Mouse (Mus musculus): ENCODE data around the gene Zdbf2.

Zdbf2 gene

DNA sequence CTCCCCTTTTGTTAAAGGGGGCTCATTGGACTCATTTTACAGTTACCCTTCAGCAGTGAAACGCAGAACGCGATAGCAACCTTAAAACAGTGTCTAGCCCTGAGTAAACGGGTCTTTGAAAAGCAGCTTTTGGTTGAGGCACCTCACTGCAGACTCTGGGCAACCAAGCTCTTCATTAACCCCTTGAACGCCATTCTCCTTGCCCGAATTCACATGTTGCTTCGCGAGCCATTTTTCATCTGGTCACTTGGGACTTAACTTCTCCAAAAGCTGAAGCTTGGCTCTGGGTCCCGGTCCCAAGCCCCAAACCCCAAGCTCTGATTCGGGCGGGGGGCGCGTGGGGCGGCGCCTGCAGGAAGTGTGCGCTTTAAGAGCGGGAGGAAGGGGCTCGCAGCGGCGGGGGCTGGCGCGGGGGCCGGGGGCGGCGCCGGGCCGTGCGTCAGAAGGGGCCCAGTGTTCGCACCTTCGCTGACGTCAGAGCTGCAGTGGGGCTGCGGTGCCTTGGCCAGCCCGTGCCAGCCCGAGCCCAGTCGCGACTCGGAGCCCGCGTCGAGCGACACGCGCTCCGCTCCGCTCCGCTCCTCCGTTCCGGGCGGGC is at the start of gene Zdbf2:
Zdbf2 (plus strand) TSS at position 525 of the 598 bp plus-strand sequence.
- no peak for DNase-seq

DNA sequence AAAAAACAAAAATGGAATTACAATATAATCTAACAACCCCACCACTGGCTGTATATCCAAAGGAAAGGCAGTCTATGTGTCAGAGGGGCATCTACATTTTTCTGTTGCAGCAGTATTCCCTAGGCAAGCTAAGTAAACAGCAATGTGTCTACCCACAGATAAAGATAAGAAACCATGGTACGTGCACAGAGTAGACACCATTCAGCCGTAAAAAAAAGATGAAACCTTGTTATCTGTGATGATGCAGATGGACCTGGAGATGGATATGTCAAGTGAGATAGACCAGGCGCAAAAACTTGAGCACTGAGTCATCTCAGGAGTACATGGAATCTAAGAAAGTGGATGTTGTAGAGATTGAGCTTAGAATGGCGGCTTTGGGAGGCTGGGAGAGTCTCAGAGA is 48.1 kb upstream of the Zdbf2 start:
- no peak for DNase-seq

DNA sequence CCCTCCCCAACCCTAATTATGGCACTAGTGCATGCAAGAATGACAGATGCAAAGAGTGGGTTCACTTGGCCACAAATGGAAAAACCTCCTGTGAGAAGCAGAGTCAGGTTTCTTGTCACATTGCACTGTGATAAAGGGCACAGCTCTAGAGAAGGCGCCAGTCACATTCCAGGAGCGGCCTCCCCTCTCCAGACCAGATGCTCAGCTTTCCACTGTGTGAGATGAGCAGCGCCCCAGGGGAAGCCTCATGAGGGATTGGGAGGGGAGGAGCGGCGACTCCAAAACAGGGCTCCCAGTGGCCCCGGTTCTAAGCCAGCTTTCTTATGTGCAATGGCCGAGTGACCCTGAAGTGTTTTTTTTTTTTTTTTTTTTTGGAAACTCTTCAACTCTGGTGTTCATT is 47.2 kb upstream of the Zdbf2 start:
- DNase-seq = no peak

DNA sequence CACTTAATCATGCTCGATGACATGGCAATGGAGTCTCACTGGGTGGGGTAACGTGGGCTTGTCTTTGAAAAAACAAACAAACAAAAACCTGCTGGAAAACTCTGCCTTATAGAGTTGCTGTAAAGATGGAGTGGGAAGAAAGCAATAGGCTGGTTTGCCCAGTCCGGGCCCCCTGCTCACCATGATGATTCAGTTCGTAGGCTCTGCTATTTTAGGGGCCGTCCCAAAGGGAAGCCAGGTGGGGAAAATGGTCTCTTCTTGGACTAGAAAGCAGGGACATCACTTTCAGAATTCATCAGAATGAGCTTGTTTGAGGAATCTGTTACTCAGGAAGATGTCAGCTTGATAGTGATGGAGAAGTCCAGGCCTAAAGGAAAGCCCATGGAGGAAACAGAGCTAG is 45.8 kb upstream of the Zdbf2 start:
- no peak for DNase-seq

DNA sequence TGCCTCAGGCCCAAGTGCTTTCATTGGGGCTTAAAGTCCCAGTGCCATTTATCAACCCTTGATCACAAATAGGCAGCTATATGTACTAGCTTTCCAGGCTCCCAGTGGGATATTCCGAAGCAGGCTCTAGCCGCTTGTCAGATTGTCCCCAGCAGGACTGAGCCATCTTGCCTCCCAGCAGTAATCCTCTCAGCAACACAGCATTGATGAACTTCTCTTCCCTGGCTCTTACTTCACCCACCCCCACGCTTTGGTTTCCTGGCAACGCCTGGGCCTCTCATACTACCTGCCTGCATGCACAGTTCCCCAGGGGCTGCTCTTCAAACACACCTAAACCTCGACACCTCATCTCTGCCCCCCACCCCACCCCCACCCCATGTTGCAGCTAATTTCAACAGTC is 35.7 kb upstream of the Zdbf2 start:
- DNase-seq = no peak

DNA sequence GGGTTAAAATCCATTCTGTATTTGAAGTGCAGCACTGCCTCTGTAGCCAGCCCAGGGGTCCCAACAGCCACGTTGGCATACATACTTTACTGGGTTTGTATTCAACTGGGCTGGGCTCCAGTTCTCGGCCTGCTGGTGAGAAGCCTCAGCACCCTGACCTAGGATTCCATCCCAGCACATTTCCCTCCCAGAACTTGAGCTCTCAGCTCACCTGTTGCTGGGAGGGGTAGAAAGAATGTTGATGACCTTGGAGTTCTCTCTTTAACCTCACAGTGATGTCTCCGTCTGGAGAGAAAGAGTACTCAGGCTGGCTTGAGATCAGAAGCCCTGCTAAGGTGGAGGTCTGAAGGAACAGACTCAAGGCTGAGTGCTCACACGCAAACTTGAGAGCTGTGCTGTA is 33.8 kb upstream of the Zdbf2 start:
- DNase-seq = no peak

DNA sequence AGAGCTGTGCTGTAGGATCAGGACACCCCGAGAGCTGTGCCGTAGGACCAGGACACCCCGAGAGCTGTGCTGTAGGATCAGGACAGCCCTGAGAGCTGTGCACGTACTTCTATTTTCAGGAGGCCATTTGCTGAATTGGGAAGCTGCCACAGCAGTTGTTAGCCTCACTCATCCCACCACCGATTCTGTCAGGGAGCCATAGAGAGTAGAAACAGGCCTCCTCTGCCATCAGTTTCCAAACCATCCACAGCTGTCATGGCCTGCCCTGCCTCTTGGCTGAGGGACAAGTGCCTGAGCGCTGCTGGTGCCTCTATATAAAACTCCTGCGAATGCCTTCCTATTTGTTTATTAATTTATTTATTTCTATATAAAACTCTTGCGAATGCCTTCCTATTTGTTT is 33.3 kb upstream of the Zdbf2 start:
- DNase-seq = no peak

DNA sequence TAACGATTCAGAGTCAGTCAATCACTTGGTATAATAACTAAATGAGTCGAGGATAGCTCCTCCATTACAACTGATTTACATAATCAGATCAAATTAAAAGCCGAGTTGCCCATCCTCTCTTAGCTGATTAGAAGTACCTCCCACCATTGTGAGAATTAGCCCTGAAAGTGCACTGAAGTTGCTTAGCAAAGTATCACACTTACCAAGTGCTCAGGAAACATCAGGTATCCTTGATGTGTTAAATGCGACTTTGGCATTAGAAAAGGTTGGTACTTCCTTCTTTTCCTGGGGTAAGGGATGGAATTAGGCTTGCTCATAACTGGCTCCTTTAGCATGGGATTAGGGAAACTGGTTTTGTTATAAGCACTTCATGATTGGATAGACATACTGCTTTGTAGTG is 29.2 kb upstream of the Zdbf2 start:
- DNase-seq = no peak

DNA sequence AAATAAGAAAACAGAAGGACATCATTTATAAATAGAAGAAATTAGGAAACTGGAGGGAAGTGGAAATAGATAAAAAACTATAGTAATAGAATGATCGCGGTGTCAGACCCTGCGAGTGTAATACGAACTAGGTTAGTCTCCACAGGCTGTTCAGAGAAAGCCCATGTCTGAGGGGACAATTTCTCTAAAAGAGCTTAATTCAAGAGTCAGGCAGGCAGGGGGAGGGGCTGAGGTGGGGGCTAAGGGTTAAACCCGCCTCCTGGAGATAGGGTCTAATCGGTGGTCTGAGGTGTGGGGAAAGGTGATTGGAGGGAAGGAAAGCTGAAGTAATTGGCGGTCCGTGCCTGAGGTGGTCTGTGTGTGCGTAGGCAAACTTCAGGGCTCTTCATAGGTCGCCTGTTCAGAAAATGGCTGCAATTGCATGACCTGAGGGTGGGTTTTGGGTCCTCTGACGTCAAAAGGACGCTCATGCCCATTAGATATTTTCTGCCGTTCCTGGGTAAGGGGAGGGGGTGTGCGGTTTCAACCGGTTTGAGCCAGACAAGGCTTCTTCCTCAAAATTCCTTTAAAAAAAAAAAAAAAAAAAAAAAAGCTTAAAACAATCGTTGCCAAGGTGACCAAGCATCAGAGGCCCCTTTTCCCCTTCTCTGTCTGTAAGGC is 26.1 kb upstream of the Zdbf2 start:
- DNase-seq = no peak

DNA sequence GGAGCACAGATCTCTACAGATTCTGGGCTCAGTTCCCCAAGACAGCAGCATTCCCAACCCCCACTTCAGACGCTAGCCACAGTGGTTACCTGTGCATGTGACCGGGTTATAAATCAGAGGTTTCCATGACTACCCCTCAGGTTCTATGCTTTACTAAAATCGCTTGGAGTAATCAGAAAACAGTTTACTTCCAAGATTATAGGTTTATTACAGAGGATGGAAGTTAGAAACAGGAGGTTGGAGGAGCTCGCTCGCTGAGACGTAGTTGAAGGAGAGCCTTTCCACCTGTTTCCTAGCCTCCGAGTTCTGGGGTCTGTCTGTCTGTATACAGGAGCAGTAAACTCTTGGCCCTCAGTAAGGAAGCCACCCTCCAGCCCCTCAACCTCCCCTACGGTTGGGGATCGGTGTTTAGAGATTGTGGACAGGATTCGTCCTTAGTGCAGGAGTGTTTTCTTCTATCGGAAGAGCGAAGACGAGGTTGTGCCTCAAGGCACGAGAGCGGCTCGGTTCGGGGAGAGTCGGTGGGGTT is 25.2 kb upstream of the Zdbf2 start:
- no peak for DNase-seq

DNA sequence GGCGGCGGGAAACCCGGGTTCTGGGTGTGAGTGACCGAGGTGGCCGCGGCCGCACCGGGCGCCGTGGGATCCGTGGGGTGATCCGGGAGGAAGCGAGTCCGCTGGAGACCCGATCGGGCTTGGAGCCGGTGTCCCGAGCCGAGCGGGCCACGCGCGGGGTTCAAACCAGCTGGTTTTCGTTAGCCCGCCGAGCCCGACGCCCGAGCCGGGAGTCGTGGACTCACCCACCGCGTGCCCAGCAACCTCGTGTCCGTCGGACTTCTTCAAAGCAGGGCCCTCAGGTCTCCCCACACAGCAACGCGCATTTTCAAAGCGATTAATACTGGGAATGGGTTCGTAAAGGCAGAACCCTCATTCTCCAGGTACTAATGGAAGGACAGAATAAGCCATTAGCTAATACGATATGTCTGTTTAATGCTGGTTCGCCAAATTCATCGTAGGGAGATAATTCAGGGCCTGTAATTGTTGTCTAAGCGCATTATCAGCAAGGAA is 24.7 kb upstream of the Zdbf2 start:
- no peak for DNase-seq

DNA sequence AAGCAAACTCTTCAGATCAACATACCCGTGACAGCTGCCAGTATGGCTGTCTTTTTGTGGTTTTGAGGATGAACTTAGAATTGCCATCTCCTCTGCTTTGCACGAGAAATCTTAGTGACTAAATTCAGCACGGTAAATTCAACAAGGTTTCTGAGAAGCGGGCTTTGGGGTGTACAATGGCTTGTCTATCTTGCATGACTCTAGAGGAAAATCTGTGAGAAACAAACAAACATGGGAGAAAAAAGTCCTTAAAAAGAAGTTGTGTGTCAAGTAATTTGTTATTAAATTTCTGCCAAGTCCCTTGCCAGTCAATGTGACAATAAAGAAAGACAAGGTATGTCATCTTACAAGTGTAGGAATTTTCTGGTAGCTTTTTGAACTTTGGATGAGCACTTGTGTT is 23.8 kb upstream of the Zdbf2 start:
- no peak for DNase-seq

DNA sequence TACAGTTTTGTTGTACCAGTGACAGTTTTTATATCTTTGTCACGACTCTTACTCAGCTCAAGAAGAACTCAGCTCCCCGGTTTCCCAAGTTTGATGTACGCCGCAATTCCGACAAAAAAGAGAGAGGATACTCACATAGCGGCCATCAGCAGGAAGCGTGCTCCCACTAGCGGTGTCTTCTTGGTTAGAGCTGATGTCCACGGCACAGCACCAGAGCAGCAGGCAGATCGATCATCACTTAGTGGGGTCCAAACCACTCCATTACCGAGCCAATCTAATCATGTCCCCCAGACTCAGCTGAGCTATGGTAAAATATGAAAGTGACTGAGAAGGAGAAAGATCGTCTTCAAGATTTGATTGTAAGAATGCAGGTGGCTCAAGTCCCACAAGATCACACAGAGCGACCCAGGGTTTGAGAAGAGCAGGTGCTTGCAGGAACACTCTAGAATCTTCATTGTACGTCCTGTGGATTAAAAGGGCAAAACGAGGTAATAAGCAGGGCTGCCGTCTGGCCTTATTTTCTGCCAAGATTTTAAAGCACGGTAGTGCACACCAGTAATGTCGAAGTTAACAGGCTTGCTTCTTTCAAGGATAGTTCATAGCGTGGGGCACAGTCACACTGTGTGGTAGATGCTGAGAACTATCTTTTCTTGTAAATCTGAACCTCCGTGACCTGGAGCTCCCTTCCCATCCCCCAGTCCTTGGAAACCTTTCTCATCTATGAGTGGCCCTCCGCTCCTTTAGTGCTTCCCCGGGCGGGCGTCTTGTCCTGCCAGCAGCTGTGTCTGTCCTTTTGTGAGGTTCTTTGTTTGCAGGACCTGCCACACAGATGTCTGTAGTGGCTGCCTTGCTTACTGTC is 20.5 kb upstream of the Zdbf2 start:
- no peak for DNase-seq

DNA sequence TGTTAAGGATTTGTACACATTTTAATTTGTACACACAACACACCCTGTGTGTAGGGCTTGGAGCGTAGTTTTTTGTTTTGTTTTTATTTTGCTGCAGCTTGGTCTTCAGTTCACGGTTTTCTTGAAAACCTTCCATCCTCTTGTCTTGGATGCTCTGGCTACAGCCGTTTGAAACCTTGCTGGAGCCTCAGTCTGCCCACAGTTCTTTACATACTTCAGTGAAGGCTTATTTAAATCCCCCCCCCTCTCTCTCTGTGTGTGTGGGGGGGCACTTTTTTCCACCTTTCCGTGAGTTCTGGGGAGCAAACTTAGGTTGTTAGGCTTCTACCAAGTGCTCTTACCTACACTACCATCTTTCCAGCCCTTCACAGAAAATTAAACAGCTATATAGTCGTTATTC is 19.8 kb upstream of the Zdbf2 start:
- no peak for DNase-seq

DNA sequence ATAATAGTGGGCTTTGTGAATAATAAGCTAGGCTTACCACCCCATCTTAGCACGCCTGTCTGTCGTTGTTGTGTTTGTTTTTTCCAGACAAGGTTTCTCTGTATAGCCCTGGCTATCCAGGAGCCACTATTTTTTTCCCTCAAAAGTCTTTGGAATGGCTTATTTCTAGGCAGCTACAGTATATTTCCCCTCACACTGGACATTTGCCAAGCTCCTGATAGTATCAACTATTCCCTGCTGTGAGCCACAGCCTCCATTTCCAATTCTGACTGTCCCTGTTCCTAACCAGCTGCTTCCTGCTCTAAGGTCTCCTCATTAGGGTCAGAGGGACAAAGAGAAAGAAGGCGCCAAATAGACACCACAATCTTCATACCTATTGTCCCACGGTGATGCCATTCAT is 18.0 kb upstream of the Zdbf2 start:
- DNase-seq = no peak

DNA sequence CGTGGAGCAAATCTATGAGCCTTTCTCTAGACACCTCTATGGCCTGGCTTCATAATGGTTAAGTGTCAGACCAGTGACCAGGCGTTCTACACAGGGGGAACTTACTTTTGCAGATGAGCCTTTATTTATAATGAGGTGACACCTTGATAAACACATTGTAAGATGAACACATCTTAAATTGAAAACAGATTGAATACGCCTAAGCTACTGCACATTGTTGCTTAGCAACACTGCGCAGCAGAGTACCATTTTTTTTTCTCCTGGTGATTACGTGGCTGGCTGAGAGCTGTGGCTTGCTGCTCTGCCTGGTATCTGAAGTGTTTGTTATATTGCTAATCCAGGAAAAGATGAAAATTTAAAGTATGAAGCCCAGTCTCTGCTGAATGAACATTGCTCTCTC is 17.0 kb upstream of the Zdbf2 start:
- no peak for DNase-seq

DNA sequence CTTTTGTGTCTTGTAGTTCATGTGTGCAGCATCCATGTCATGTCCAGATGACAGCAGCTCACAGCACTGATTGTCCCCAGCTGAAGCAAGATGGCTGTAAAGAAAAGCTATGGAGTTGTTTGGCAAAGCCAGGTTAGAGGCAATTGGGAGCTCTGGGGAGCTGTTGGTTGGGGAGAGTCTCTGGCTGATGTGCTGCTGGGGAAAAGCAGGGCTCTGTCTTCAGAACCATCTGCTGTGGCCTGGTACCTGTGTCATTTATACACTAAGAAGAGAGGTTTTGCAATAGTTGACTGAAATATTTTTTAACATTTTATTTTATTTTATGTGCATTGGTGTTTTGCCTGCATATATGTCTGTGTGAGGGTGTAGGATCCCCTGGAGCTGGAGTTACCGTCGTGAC is 14.6 kb upstream of the Zdbf2 start:
- no peak for DNase-seq

DNA sequence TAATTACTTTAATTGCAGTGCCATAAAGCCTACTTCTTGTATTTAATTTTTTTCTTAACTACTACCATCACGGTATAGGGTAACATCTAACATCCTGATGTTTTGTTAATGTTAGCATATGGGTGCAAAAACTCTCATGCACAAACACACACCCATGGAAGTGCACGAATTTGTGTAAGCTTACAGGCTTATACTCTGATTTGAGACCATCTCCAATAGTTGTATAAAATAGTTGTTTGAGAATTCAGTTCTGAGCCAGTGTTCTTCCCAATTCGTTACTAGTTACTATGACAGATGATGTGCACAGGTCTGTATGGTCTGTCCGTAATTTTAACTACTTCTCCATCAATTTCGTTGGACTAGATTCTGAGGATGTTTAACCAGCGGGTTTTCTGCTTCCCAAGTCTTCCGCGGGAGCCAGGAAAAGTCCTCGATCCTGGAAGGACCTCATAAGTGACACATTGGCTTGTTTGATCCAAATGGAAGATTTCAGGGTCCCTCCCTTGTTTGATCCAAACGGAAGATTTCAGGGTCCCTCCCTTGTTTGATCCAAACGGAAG is 13.7 kb upstream of the Zdbf2 start:
- DNase-seq = no peak

DNA sequence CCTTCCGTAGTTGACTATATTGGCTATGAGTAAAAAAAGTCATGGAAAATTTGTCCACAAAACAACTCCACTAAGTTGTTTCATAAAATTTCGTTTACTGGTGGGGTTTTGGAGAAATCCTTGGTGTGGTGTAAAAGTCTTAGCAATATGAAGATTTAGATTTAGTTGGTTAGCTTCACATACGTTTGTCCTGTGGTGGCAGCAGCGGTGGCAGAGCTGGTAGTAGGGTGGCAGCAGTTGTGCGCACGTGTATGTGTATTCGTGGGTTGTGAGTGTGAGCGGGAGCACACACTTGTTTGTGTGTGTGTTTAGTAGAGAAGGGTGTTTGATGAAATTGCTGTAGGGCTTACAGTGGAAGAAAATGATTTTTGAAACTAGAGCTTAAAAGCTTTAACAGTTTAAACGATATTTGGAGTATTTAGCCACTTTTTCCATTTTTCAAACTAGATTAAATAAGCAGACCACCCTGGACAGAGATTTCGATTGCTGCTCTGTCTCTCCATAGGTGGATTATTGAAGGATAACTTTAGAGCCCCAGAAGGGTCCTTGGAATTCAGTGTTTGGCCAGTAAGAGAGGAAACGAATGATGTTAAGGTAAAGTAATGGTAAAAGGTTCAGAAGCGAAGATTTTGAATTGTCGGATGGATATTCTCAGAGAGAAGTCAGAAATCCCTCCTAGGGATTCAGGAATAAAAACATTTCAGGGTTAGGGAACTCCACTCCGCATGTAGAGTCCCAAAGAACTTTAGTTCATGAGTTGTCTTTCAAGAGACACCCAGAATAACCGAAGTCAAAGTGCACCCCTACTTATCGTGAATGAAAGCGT is 12.9 kb upstream of the Zdbf2 start:
- DNase-seq = no peak

DNA sequence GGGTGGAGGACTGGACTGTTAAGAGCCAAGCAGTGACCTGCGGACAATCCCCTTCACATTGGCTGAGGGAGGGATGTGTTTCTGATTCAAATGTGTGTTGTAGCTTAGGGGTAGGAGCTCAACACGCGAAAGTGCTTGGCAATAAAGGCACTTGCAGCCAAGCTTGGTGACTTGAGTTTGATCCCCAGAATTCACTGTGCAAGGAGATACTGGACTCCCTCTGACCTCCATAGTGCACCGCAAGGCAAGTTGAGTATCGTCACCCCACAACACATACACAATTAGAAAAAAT is 12.4 kb upstream of the Zdbf2 start:
- no peak for DNase-seq

DNA sequence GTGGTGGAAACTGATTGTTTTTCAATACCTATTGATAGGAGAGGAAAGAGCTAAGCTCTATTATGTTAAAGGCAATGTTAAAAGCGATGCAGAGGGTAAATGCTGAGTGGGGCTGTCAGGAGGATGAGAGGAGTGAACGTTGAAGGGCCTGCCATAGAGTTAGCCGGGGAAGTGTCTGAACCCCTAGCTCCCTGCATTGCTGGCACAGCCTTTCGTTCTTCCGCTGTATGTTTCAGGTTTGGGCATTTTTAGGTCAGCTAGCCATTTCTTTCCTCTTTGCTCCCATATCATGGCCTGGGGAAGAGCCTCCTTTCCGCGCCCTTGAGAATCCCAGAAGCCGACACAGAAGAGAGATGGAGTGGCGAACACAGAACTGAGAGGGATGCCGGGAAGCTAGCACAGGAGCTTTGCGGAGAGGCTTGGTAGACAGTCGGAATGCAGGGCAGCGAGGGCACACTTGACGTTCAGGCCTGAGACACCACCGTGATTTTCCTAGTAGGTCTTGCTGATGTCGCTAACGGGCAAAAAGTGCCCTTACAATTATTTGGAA is 11.9 kb upstream of the Zdbf2 start:
- DNase-seq = no peak

DNA sequence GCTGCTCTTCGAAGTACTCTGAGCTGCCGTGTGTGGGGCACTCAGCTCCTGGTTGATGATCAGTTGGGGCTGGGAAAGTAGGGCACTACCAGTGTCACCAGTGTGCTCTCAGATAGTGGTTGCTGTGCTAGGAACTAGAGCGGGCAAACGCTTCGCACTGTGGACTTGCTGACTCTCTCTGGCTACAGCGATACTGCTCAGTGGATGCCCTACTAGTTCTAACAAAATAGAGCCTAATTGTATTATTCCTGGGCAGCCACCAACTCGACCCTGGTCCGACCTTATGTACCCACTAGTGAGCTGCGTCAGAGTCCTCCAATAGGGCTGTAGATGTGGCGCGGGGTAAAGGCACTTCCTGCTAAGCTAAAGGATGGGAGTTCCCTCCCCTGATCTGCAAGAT is 9.4 kb upstream of the Zdbf2 start:
- DNase-seq = no peak

DNA sequence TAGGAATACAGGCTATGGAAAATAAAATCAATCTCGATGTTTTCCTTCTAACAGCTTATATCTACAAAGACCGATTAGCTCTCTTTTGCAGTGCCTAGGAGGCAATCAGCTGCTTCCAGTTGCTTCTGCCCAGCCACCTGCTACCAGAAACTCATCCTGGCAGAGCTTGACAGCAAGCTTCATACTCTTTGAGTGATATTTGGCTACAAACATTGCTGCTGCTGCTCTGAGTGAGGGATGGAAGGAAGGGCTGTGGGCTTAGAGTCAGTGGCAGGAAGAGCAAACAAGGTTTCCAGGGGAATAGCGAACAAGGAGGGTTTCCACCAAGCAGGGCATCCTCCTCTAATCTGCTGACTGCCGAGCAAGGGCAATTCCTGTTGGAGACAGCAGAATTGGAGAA is 7.6 kb upstream of the Zdbf2 start:
- DNase-seq = no peak

Data from cerebellum, adult 18-20 months (tissue).